Mouse (Mus musculus): ENCODE results near the gene Eif4ebp2.

DNA sequence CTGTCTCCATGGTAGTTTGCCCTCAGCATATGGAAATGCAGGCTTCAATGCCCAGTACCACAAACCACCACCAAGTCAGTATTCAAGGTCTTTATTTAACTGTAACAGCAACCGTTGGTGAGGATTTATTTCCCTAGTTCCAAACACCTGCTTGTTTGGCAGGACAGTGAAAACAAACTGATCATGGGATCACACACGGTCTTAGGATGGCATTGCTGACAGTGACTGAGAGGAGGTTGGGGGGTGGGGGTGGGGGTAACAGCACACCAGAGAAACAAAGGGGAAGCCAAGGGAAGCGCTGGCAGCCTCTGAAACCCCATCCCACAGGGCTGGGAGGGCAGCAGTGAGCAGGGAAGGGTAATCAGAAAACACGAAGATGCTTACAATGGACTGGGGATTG lies 24.0 kb downstream of the Eif4ebp2 start:
- TF ChIP-seq EP300 (IDR thresholded peaks at IDR 0.05) (no peak), CTCF (IDR thresholded peaks at IDR 0.05) (no peak)
